Mouse (Mus musculus): Measurements from ENCODE around the gene Pofut2. TPM values are rescaled to one million over a fixed set of nuclear protein-coding genes. Genes with fewer than 3 reads are reported as not detected.

Gene Pofut2
- polyA plus RNA-seq, 1 experiment from 2014 or later, result 132 TPM

DNA sequence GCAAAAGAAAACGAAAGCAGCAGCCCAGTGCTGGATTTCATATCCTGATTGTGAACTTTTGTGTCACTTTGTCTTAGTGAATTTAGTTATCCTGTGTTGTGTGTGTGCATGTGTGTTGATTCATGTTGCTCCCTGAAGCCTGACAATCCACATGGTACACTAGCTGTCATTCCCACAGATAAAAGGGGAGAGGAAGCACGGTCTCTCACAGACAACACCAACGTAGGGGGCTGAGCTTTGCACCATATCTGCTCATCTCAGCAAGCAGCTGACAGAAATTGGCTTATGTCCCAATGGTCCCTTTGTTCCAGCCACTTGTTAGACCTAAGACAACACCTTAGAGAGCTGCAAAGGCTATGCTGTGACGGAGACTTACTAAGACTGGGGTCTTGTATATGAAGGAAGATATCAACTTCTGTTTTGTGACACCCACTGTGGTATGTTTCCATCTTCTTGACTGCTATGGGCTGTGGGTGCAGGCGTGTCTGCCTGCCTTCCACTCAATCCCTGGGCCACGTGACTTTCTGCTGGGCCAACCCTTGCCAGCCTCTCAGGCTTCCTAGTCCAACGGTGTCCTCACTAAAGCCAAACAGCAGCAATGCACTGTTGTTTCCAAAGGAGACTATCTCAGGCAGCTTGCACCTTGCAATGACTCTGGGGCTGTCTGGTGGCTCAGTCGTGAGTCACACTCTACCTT, 41.4 kb downstream of the Pofut2 start:
- H3K27ac ChIP-seq (ENCODE audit: low read length), result no peak overlapping the region
- peaks cover 8% of the 10 kb centered on the region for H3K36me3 ChIP-seq (ENCODE audit: control insufficient read depth, insufficient read depth, low read length)
- H3K27me3 ChIP-seq (ENCODE audit: control insufficient read depth, insufficient read depth, low read depth, low read length), result no peaks in the 10 kb centered on the region
- ATAC-seq (ENCODE audit: low read depth), result no peak
- H3K9ac ChIP-seq (ENCODE audit: low read length), result no peak overlapping the region
- no peaks in the 10 kb centered on the region for H3K4me1 ChIP-seq (replicated peaks; ENCODE audit: control insufficient read depth, insufficient read depth, low read length)
- H3K9me3 ChIP-seq (ENCODE audit: control insufficient read depth, low read length), result no peaks in the 10 kb centered on the region
- no peak overlapping the region for H3K4me3 ChIP-seq (ENCODE audit: low read length)
- 75% methylated on average over 8 of the region's 8 CpGs for WGBS
- no peak overlapping the region for H3K4me2 ChIP-seq (ENCODE audit: low read depth, low read length)

DNA sequence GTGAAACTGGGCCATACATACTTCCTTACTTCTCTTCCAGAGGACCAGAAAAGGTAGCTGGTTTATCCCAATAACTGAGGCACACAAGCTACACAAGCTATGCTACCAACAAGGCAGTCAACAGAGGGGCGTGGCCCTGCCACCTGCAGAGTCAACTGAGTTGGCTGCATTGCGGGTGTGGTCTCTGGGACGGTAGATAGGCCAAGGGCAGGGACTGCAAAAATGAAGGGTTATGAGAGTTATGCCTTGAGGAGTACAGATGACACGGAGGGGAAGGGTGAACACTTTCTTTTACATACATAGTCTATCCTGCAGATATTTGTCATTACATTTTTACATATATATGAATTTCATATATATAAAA, 41.9 kb downstream of the Pofut2 start:
- Histone ChIP-seq H3K27me3 (ENCODE audit: control insufficient read depth, insufficient read depth, low read depth, low read length) (no peaks in the 10 kb centered on the region), H3K36me3 (ENCODE audit: control insufficient read depth, insufficient read depth, low read length) (peaks cover 8% of the 10 kb centered on the region), H3K9ac (ENCODE audit: low read length) (no peak overlapping the region), H3K9me3 (ENCODE audit: control insufficient read depth, low read length) (no peaks in the 10 kb centered on the region), H3K4me1 (replicated peaks; ENCODE audit: control insufficient read depth, insufficient read depth, low read length) (no peaks in the 10 kb centered on the region), H3K4me3 (ENCODE audit: low read length) (no peak overlapping the region), H3K4me2 (ENCODE audit: low read depth, low read length) (no peak overlapping the region), H3K27ac (ENCODE audit: low read length) (no peak overlapping the region)
- WGBS, result 72% methylated on average over 4 of the region's 4 CpGs
- ATAC-seq (ENCODE audit: low read depth), result no peak

DNA sequence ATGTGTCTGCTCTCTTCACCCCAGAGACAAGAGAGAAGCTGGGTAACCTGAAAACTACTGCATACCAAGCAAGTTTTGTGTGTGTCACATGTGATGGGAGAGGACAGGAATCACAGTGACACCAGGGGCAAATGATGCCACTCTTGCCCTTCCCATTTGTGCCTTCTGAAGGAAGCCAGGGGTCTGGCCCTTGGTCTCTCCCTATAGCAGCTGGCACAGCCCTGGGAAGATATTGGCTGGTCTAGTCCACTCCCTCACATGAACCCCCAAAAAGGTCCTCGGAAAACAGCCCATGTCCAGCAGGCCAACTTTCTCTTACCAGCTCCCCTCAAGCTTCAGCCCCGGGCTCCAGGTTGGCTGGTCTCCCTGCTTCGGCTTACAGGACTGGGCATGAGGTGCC, 45.3 kb downstream of the Pofut2 start:
- H3K4me3 ChIP-seq (ENCODE audit: low read length), result no peak overlapping the region
- H3K9me3 ChIP-seq (ENCODE audit: control insufficient read depth, low read length), result no peaks in the 10 kb centered on the region
- no peaks in the 10 kb centered on the region for H3K27me3 ChIP-seq (ENCODE audit: control insufficient read depth, insufficient read depth, low read depth, low read length)
- no peak overlapping the region for H3K9ac ChIP-seq (ENCODE audit: low read length)
- no peak overlapping the region for H3K27ac ChIP-seq (ENCODE audit: low read length)
- H3K4me1 ChIP-seq (replicated peaks; ENCODE audit: control insufficient read depth, insufficient read depth, low read length), result no peaks in the 10 kb centered on the region
- no peak overlapping the region for H3K4me2 ChIP-seq (ENCODE audit: low read depth, low read length)
- peaks cover 8% of the 10 kb centered on the region for H3K36me3 ChIP-seq (ENCODE audit: control insufficient read depth, insufficient read depth, low read length)
- 81% methylated on average over 3 of the region's 3 CpGs for WGBS
- ATAC-seq (ENCODE audit: low read depth), result no peak

DNA sequence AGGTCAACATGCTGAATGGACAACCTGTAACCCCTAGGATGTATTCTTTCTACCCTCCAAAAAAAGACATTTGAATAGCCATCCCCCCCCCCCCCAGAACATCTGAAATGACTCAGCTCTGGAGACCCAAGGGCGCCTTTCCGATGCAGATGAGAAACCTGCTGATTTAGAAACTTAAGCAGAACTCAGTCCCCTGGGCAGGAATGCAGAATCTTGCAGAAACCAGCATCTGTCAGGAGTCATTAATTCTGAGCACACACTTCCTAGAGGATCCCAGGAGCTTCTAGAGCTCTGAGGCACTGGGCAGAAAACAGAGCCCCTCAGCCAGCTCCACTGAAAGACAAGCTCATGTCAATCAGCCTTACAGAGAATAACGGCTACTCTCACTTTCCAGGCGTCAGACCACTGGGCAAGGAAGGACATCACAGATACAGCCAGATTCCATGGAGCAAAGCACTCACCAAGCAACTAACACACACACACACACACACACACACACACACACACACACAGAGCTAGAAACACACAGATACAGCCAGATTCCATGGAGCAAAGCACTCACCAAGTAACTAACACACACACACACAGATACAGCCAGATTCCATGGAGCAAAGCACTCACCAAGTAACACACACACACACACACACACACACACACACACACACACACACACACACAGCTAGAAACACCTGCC, 46.0 kb downstream of the Pofut2 start:
- no peak overlapping the region for H3K27ac ChIP-seq (ENCODE audit: low read length)
- no peak for ATAC-seq (ENCODE audit: low read depth)

DNA sequence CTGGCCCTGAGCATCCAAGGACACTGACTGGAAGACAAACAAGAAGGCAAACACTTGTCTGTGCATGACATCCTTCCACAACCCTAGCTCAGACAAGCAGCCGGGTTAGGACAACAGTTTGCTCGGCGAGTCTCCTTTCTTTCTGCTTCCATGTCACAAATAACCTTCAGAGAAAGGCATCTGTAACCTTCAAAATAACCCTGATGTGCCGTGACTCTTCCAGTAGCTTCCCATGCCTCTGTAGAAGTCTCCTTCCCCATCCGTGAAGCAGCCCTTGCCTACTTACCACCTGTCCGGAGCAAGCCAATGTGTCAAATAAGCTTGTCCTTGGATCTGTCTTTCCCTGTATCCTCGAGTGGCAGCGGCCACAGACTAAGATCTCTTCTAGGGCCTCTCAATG, 46.7 kb downstream of the Pofut2 start:
- H3K4me3 ChIP-seq (ENCODE audit: low read length), result no peak overlapping the region
- 77% methylated on average over 8 of the region's 8 CpGs for WGBS

More for the DNA sequence above, 46.0 kb downstream of the Pofut2 start:
- 59% methylated on average over 4 of the region's 4 CpGs for WGBS
- Histone ChIP-seq H3K27me3 (ENCODE audit: control insufficient read depth, insufficient read depth, low read depth, low read length) (no peaks in the 10 kb centered on the region), H3K4me3 (ENCODE audit: low read length) (no peak overlapping the region), H3K4me1 (replicated peaks; ENCODE audit: control insufficient read depth, insufficient read depth, low read length) (no peaks in the 10 kb centered on the region), H3K36me3 (ENCODE audit: control insufficient read depth, insufficient read depth, low read length) (peaks cover 8% of the 10 kb centered on the region), H3K9ac (ENCODE audit: low read length) (no peak overlapping the region), H3K9me3 (ENCODE audit: control insufficient read depth, low read length) (no peaks in the 10 kb centered on the region), H3K4me2 (ENCODE audit: low read depth, low read length) (no peak overlapping the region)

DNA sequence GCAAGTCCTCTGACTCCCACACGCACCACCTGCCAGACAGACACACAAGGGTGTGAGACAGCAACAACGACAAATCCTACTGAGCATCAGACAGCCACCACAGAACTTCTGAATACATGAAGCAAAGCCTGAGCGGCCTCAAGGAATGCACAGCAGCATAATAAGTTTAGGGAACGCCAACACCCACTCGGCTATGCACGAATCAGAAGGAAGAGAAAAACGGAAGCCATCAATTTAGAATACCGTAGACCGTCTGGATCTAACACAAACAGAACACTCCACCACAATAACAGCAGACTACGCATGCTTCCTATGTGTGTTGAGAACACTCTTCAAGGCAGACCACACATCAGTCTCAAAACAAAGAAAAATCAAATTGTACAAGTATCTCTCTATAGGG, 50.0 kb downstream of the Pofut2 start:
- no peak for ATAC-seq (ENCODE audit: low read depth)
- Histone ChIP-seq H3K27me3 (ENCODE audit: control insufficient read depth, insufficient read depth, low read depth, low read length) (no peaks in the 10 kb centered on the region), H3K36me3 (ENCODE audit: control insufficient read depth, insufficient read depth, low read length) (no peaks in the 10 kb centered on the region), H3K4me3 (ENCODE audit: low read length) (no peak overlapping the region), H3K4me1 (replicated peaks; ENCODE audit: control insufficient read depth, insufficient read depth, low read length) (no peaks in the 10 kb centered on the region), H3K9ac (ENCODE audit: low read length) (no peak overlapping the region), H3K4me2 (ENCODE audit: low read depth, low read length) (no peak overlapping the region), H3K9me3 (ENCODE audit: control insufficient read depth, low read length) (no peaks in the 10 kb centered on the region), H3K27ac (ENCODE audit: low read length) (no peak overlapping the region)
- 55% methylated on average over 10 of the region's 10 CpGs for WGBS

More for the DNA sequence above, 46.7 kb downstream of the Pofut2 start:
- H3K27ac ChIP-seq (ENCODE audit: low read length), result no peak overlapping the region
- ATAC-seq (ENCODE audit: low read depth), result no peak
- H3K36me3 ChIP-seq (ENCODE audit: control insufficient read depth, insufficient read depth, low read length), result peaks cover 8% of the 10 kb centered on the region
- no peaks in the 10 kb centered on the region for H3K27me3 ChIP-seq (ENCODE audit: control insufficient read depth, insufficient read depth, low read depth, low read length)
- H3K9me3 ChIP-seq (ENCODE audit: control insufficient read depth, low read length), result no peaks in the 10 kb centered on the region
- no peak overlapping the region for H3K4me2 ChIP-seq (ENCODE audit: low read depth, low read length)
- no peaks in the 10 kb centered on the region for H3K4me1 ChIP-seq (replicated peaks; ENCODE audit: control insufficient read depth, insufficient read depth, low read length)
- no peak overlapping the region for H3K9ac ChIP-seq (ENCODE audit: low read length)

DNA sequence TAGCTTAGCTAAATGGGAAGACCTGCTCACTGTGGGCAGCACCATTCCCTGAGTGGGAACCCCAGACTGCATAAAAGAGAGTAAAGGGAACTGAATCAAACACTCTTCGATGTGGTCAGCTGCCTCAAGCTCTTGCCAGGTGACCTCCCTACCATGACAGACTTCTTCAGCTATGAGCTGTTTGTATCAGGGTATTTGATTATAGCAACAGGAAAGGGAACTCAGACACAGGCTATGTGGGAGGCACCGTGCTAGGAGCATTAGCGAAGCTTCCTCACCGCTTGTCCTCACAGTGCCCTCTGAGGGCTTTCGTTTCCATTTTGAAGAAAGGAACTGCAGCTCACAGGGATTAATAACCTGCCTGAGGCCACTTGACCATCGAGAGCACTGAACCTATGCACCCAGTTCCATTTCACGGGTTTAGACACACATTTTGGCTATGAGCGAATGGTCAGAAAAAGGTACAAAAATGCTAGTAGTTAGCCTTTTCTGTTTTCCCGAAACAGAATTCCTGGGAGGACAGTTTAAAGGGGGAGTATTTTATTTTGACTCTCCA, 55.8 kb downstream of the Pofut2 start:
- Histone ChIP-seq H3K4me3 (ENCODE audit: low read length) (no peak overlapping the region), H3K27ac (ENCODE audit: low read length) (no peak overlapping the region), H3K4me1 (replicated peaks; ENCODE audit: control insufficient read depth, insufficient read depth, low read length) (no peaks in the 10 kb centered on the region), H3K9me3 (ENCODE audit: control insufficient read depth, low read length) (no peaks in the 10 kb centered on the region), H3K36me3 (ENCODE audit: control insufficient read depth, insufficient read depth, low read length) (no peaks in the 10 kb centered on the region), H3K4me2 (ENCODE audit: low read depth, low read length) (no peak overlapping the region), H3K27me3 (ENCODE audit: control insufficient read depth, insufficient read depth, low read depth, low read length) (no peaks in the 10 kb centered on the region), H3K9ac (ENCODE audit: low read length) (no peak overlapping the region)
- WGBS, result 81% methylated on average over 9 of the region's 9 CpGs
- no peak for ATAC-seq (ENCODE audit: low read depth)

DNA sequence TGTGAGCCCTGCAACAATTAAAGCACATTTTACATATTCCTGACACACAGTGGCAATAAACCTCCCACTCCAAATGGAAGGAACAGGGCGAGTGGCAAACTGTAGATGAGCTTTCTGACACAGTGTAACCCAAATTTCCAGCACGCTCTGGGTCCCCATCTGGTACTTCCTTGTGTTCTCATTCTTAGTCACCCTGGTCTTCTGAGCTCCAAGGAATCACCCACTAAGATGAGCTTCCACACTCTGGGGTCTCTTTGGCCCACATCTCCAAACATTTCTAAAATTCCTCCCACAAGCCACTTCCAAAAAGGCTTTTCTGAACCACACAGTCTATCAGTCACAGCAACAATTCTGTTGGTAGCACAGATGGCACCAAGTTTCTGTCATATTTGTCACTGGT, 56.7 kb downstream of the Pofut2 start:
- Histone ChIP-seq H3K4me3 (ENCODE audit: low read length) (no peak overlapping the region), H3K4me2 (ENCODE audit: low read depth, low read length) (no peak overlapping the region), H3K36me3 (ENCODE audit: control insufficient read depth, insufficient read depth, low read length) (no peaks in the 10 kb centered on the region), H3K27ac (ENCODE audit: low read length) (no peak overlapping the region), H3K9ac (ENCODE audit: low read length) (no peak overlapping the region), H3K27me3 (ENCODE audit: control insufficient read depth, insufficient read depth, low read depth, low read length) (no peaks in the 10 kb centered on the region), H3K9me3 (ENCODE audit: control insufficient read depth, low read length) (no peaks in the 10 kb centered on the region), H3K4me1 (replicated peaks; ENCODE audit: control insufficient read depth, insufficient read depth, low read length) (no peaks in the 10 kb centered on the region)
- ATAC-seq (ENCODE audit: low read depth), result no peak
- 75% methylated on average over 2 of the region's 2 CpGs for WGBS
